Mouse (Mus musculus) frontal cortex, adult 2 months (tissue): ENCODE measurements at regions not wholly inside any gene's neighbourhood (a gene's known extent, or its start where the extent isn't known, plus 50 kb on each side); places are given as distances from the start of the nearest gene placed in this dataset.

Experiments used
- DNase-seq, 2 experiments: peaks; one replicate each; pipeline ENCODE4 v3.0.0; 2022; ENCODE audit warnings: low spot score in 1 of 2; ENCODE audit errors: extremely low spot score in 1 of 2

DNA sequence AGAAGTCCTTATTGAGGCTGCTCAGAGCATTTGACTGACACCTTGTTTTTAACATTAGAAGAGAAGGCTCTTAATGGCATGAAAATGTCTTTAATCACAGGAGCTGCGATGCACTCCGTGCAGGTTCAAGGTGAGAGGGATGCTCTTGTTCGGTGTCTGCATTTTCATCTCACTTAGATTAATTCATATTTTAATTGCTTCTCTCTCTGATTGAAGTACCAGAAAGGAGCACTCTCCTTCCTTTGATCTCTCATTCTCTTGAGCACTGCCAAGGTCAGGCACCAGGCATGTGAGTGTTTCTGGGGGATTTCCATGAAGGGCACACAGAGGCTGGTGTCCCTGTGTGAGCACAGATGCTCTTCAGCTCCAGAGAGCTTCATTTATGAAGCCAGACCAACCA is 752.0 kb upstream of the Castor2 start:
- DNase-seq, result no peak

DNA sequence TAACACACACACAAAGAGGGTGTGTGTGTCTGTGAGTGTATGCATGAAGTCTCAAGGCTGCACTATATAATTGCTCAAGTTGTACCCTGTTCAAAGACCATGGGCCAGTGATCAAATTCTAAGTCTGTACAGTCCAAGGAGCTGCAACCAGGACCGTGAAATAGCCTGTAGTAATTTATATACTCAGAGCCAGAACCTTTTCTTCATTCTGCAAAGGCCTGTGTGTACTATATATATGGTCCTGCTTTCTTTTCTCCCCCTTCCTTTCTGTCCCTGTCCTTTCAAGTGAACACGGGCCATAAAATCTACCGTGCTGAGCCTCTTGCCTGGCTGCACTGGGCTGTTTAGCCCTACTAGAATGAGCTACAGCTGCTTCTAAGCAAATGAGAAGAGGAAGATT is 757.5 kb upstream of the Castor2 start:
- DNase-seq, result no peak

DNA sequence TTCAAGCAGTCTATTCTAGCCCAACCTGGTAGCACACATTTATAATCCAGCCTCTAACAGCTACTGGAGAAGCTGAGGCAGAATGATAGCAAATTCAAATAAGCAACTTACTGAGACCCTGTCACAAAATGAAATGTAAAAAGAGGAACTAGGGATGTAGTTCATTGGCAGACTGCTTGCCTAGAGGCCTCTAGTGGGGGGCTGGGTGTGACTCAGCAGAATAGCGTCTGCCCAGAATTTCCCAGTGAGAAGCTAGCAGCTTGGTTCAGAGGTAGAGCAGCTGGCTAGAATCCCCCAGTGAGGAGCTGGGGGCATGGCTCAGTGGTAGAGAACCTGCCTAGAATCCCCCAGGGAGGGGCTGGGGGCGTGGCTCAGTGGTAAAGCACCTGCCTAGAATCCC is 777.5 kb upstream of the Auts2 start:
- DNase-seq, result peak in 1 of 2 experiments; percentile 3

DNA sequence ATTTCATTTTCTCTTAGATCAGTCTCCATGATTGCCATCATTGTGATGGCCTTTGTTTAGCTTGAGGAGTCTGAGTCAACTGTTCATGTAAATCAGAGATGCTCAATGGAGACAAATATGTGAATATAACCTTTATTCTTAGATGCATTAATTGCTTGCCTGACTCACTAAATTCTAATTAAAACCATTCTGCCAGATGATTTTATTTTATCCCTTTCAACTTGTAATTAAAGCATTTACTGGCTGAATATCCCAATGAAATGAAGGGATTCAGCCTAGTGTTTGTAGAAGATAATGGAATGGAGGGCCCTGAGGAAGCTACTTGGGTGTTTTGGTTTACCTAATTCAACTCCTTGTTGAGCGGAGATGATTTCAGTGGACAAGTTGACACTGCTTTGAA is 777.1 kb upstream of the Auts2 start:
- no peak for DNase-seq

DNA sequence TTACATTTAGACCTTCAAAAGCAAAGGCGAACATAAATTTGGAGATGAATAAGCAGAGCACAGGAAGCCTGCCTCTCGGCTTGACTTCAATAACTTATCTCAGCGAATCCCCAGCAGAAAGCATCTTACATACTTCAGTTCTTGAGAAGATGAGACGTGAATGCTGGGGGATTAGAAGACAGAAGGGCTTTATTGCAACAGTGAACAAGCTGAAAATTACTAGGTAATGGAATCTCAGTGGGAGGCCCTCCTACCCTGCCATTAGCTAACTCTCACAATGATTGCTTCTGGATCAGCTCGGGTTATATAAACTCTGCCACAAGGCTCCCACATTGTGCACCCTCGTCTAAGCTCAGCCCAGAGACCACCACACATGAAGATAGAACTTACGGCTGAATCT is 770.9 kb upstream of the Auts2 start:
- no peak for DNase-seq

DNA sequence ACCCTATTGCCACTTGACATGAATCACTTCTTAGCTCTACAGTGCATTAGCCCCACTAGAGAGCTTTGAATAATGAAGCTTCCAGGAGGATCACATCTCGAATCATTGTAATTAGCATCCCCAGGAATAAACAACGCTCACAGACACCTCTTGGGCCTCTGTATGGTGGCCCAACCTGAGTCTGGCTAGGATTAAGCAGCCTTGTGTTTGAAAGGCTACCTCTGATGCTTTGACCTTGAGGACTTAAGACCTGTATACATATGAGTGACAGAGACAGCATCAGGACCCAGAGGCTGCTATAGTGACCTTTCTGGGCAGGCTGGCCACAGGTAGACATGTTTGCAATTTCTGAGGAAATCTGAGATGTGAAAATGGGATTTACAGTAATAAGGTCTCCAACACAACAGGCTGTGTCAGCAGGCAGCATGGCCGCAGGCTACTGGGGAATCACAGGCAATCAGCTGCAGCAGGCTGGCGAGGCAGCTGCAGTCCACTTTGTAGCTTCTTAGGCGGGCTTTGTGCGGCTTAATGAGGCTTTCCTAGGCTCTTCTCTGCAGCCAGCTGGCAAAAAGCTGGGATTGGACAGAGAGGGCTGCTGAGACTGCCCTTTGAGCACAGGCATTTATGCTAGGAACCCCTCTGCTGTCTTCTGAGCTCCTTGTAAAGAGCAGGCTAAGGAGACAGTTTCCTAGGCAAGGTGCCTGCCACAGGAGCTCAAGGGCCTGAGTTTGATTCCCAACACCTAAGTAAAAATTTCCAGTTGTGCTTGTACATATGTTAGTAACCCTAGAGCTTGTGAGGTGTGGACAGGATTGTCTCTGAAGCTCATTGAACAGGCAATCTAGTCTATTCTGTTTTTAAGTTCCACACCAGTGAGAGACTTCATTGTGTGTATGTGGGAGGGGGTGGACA is 768.1 kb upstream of the Auts2 start:
- DNase-seq, result peak; percentile 26 to 38

DNA sequence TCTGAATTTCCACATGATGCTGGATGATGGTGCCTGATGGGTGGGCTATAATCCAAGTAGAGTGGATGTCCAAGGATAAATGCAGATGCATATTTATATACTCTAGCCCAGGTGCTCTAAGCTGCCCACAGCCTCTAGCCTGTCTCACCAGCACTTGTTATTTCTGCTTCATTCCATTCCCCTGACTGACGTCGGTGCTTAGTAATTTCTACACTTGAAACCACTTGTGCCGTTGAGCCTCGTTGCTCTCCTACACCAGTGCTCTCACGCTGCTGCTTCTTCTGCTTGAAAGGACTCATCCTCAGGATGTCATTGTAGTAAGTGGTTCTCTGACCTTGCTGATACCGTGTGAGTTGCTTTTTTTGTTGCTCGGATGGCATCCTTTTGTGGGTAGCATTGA is 724.7 kb upstream of the Auts2 start:
- peak in 1 of 2 experiments; percentile 33 for DNase-seq

DNA sequence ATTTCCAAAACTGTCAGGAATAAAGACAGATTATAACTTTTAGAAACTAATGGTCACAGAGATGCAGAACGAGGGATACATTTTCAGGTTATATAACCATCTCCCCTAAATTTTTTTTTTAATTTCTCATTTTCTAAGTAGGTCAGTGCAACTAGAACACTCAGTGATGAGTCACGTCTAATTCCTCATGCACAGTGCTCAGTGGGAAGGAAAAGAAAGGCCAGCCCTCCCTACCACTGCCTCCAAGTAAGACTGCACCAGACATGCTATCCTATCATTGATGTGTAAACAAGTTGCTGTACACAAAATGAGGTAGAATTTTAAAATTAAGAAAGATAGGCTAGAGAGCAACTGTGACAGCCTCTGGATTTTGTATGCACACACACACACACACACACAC is 724.2 kb upstream of the Auts2 start:
- DNase-seq, result peak in 1 of 2 experiments; percentile 54

DNA sequence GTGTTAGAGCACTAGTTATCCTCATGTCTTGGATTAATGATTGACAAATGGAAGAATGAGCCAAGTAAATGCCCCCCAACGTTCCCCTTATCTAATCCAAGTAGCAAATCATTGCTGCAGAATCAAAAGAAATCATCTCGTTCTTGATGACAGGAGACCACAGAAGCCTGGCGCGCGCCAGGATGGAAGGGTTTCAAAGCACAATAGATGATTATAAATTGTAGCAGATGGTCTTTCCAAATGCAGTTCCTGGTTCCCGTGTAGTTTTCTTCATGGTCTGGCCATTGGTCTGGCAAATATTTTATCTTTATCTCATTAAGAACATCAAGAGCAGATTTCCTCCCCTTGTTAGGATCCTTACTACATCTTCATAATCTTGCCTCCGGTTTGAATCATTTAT is 721.8 kb upstream of the Auts2 start:
- DNase-seq, result no peak

DNA sequence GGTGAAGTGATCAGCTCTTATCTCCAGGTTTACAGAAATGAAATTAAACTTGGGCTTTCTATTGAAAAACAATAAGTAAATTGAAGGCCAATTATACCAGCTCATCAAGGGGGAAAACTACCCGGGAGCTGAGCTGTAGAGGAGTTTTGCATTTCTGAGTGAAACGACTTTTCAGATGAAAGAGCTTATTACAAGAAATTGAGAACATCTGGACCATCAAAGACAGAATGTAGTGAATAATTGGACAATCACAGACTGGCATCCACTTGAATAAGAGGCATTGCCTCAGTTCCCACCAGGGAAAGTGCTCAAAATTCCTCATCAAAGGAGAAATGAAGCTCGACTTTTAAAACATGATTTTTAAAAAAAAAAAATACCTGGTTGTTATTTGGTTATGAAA is 675.7 kb upstream of the Auts2 start:
- no peak for DNase-seq

DNA sequence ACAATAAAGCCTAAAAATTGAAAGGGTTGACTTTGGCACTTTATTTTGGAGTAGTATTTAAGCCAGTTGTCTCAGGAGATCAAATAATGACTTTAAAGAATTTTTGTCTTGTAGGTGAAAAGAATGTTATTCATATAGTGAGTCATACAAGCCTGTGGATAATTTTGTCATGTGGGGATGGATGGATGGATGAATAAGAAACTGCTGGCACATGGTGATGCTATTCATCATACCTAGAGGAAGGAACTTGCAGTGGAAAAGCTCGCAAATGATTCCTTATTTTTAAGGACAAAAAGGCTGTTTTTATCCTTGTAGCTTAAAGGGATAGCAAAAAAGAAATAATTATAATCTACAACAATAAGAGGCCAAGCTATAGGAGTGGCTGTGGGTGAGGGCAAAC is 655.4 kb upstream of the Auts2 start:
- peak in 1 of 2 experiments; percentile 16 for DNase-seq

DNA sequence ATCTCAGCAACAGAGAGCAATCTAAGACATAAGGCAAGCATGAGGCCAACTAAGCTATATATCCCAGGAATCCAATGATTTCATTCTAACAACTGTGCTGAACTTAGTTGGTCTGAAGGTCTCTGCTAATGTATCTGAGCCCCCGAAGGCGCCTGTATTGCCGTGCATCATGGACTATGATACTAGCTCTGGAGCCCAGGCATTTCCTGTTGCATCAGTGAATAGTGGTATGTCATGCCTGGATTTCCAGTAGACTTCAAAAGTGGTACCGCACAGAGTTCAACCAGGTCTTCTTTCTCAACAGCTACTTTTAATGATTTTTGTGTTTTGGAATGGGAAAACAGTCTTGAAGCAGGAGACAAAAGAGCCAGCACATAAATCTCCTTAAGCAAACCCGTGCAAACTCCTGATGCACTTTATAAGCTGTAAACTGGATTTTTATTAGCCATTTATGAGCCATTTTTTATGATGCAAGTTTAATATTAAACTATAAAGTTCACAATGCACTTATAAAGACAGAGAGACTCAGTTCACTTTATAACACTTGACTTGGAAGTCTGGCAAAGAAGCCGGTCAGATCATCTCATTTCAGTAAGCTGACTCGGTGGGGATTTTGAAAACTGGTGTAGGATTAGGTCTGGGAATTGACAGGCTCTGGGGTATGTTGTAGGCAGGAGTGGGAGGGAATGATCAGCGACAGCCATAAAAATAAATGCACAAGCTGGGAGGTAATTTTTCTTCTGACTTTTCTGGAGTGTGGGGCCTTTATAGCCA is 646.8 kb upstream of the Auts2 start:
- no peak for DNase-seq

DNA sequence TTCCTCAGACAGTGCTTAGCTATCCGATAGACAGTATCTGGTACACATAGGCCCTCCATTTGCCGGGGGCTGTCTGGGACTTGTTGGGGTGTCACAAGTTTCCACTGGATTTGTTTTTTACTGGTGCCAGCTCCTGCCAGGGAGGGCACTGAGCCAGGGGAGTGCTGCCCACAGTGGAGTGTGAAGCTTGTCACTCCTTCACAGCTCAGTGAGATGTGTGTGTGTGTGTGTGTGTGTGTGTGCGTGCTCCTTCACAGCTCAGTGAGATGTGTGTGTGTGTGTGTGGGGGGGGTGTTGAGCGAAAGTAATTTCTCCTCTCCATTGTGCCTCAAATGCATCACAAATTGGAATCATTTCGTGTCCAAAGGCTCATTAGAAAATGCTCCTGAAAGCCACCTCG is 632.5 kb upstream of the Auts2 start:
- peak; percentile 44 to 75 for DNase-seq

DNA sequence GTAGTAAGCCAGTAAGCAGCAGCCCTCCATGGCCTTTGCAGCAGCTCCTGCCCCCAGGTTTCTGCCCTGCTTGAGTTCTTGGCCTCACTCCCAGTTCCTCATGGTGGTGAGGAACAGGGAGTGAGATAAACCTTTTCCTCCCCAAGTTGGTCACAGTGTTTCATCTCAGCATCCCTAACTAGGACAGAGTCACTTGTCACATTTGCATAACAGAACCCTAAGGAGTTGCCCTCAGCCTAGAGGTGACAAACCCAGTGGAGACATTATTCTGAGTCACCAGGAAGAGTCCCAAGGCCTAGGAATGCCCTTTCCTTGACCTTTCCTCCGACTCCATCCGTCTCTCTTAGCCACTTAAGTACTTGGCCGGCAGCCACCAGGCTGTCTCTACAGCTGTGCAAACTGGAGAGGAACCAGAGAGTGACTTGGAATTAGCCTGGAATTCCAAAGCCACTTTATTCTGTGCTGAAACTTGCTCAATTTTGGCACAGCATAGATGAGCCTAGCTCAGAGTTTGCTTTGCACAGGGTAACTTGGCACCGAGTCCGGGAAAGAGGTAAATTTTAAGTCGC is 630.1 kb upstream of the Auts2 start:
- DNase-seq, result peak; percentile 38 to 66

DNA sequence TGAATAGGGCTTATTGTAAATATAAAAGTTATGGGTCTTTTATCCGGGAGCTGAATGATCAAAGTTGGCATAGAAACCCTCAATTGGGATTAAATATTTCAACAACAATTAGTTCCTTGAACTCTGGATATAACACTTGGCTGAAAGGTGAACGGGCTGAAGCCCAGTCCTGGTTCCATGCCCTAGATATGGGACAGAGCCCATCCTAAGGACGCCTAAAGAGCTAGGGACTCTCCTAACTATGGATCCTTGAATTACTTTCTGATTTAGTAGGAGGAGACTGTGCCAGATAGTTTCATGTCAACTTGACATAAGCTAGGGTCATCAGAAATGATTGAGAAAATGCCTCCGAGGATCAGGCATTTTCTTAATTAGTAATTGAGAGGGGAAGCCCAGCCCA is 629.5 kb upstream of the Auts2 start:
- DNase-seq, result no peak

DNA sequence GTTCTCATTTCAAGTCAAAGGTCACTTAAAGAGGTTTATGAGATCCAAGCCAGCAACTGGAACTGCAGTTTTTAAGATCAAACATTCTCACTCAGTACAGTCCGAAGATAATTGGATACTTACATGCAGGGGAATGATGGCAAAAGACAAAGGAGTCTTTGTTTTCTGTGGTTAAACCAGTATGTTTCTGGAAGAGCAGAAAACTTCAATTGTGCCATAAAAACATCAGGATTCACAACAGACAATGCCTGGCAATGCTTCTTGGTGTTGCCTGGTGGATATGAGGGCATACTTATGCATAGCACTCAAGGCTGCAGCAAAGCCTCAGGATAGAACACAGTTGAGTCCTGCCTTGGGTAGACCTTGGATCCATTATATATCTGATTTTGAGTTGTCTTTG is 628.1 kb upstream of the Auts2 start:
- no peak for DNase-seq

DNA sequence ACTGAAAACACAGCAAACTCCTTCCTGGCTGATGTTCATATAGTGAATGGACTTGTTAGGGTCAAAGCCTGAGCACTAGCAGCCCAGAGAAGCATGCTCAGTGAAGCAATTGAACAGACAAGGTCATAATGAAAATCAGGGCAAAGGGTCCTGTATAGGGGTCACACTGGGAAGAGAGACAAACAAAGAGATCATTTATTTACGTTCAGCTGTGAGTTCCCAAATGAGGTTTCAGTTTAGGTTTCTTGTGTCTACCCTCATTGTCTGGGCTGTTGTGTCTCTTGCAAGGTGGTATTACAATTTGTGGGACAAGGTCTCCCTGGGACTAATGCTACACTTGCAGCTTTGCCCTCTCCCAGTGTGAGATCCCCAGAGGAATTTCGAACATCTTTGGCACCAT is 624.4 kb upstream of the Auts2 start:
- DNase-seq, result no peak

DNA sequence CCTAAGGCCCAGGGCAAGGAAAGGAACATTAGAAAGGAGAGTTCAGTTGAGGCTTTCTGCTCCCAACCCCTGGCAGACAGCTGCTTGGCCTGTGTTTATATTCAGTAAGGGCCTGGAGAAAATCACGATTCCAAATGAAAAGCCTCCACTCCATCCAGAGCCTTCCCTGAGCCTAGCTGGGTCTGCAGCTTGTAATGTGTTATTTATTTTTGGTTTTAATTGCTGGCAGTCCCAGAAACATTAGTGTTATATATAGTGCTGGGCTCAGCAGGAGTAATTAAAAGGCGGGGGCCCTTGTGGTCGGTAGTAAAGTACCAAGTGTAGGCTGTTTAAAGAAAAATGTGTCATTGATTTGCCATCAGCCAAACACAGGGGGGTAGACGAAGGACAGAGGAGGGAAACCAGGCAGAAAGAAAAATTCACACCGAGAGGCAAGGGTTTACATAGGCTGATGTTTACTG is 623.9 kb upstream of the Auts2 start:
- DNase-seq, result no peak

DNA sequence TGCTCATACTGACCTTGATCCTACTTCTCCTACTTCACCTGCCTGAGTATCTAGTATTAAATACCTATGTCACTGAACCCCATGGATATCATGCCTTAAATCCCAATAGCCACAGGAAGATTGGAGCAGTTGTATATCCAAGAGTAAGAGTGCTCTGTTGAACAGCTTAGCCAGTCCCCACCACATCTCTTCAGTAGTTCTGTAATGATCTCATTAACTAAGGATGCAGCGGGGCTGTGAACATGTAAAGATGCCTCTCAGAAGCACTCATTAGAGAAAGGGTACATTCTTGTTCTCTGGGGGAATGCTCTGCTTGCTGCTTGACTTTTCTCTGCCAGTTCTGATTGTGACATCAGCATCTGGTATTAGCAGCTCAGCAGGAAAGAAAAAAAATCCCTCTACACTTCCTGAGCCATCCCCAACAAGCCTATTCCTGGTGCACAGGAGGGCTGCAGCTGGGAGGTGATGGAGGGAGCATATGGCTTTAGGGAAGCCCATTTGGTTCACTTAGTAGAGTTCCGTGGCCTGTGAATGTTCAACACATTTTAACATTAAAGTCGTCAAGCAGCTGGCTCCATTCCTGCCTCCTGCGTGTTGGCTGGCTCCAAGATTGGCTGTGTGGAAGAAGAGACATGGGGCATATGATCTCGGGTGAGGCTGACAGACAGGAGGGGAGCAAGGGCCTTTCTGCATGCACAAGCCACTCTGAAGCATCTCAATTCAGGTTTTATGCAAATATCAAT is 613.1 kb upstream of the Auts2 start:
- DNase-seq, result peak; percentile 48 to 75

DNA sequence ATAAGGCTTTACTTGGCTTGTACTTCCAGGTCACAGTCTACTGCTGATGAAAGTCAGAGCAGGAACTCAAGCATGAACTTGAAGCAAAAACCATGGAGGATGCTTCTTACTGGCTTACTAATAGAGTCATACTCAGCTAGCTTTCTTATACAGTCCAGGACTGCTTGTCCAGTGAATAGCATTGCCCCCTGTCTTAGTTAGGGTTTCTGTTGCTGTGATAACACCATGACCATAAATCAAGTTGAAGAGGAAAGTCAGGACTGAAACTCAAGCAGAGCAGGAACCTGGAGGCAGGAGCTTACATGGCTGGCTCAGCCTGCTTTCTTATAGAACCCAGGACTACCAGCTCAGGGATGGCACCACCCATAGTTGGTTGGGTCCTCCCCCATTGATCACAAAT is 602.9 kb upstream of the Auts2 start:
- no peak for DNase-seq

DNA sequence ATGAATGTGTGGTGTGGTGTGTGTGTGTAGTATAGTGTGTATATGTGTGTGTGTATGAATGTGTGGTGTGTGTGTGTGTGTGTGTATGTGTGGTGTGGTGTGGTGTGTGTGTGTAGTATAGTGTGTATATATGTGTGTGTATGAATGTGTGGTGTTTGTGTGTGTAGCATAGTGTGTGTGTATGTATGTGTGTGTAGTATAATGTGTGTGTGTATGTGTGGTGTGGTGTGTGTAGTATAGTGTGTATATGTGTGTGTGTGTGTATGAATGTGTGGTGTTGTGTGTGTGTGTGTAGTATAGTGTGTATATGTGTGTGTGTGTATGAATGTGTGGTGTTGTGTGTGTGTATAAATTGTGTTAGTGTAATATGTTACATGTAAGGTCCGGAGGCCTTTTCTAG is 600.5 kb upstream of the Auts2 start:
- no peak for DNase-seq
